Mouse (Mus musculus): ENCODE results near the gene Ccdc171. TPM values are rescaled to one million over a fixed set of nuclear protein-coding genes. Genes with fewer than 3 reads are reported as not detected.
"Not testable (repeated sequence)": the region's sequence is repeated elsewhere in the genome, so short reads cannot be mapped to it uniquely, and the experiment has no call there.

Ccdc171 gene
- polyA plus RNA-seq, 1 experiment from 2014 or later = 6.4 TPM

- H3K9me3 ChIP-seq = no peaks in the 10 kb centered on the region
- H3K4me1 ChIP-seq = no peaks in the 10 kb centered on the region
- H3K27ac ChIP-seq = no peak overlapping the region
- H3K27me3 ChIP-seq = no peaks in the 10 kb centered on the region
- no peak for ATAC-seq (ENCODE audit: insufficient number of reproducible peaks, insufficient read depth, low FRiP score, low TSS enrichment, low read depth)
- H3K4me3 ChIP-seq = no peak overlapping the region
- no peak overlapping the region for H3K9ac ChIP-seq
- no peak overlapping the region for H3K4me2 ChIP-seq
- no peaks in the 10 kb centered on the region for H3K36me3 ChIP-seq
- WGBS = 14% methylated on average over 1 of the region's 1 CpGs
These were observed 54.8 kb downstream of the Ccdc171 start for GRCm38 (mm10) chr4:83580157-83580556.

DNA sequence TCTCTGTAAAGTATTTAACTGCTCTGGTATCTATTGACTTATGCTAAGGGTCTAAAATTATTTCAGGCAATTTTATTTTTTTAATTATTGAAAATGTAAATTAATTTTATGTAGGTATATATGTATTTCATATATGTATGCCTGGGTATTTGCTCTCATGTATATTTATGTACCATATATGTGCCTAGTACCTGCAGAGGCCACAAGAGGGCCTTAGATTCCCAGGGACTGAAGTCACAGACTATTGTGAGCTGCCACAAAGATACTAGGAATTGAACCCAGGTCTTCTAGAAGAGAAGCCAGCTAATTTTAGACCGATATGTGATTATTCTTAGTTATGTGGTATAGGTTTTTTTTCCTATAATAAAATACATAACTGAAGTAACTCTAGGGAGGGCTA, 62.2 kb downstream of the Ccdc171 start:
- Histone ChIP-seq H3K9me3 (no peaks in the 10 kb centered on the region), H3K27me3 (no peaks in the 10 kb centered on the region), H3K27ac (no peak overlapping the region), H3K4me2 (no peak overlapping the region), H3K9ac (no peak overlapping the region), H3K36me3 (no peaks in the 10 kb centered on the region), H3K4me1 (no peaks in the 10 kb centered on the region), H3K4me3 (no peak overlapping the region)
- ATAC-seq (ENCODE audit: insufficient number of reproducible peaks, insufficient read depth, low FRiP score, low TSS enrichment, low read depth) = no peak
- 91% methylated on average over 1 of the region's 1 CpGs for WGBS

DNA sequence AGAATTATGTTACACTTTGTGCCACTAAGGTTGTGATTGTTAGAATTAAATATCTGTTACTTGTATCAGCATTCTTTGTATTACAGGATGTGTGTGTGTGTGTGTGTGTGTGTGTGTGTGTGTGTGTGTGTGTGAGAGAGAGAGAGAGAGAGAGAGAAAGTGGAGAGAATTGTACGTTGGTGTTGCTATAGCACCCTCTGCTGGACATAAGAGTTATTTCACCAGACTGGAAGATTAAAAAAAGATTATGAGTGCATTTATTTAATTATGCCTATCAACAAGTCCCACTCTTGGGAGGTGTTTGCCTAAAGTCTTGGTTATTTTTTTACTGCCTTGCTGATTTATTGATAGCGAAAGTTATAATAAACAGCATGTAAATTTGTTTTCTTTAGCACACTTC, 71.1 kb downstream of the Ccdc171 start:
- ATAC-seq (ENCODE audit: insufficient number of reproducible peaks, insufficient read depth, low FRiP score, low TSS enrichment, low read depth) = no peak

GRCm38 (mm10) chr4:83611111-83611510, 85.8 kb downstream of the Ccdc171 start:
- Histone ChIP-seq H3K4me3 (no peak overlapping the region), H3K36me3 (no peaks in the 10 kb centered on the region), H3K27ac (no peak overlapping the region), H3K9me3 (no peaks in the 10 kb centered on the region), H3K4me2 (no peak overlapping the region), H3K27me3 (no peaks in the 10 kb centered on the region), H3K9ac (no peak overlapping the region), H3K4me1 (no peaks in the 10 kb centered on the region)
- no peak for ATAC-seq (ENCODE audit: insufficient number of reproducible peaks, insufficient read depth, low FRiP score, low TSS enrichment, low read depth)
- 81% methylated on average over 3 of the region's 3 CpGs for WGBS

More for the DNA sequence above, 71.1 kb downstream of the Ccdc171 start:
- H3K4me2 ChIP-seq = no peak overlapping the region
- no peaks in the 10 kb centered on the region for H3K4me1 ChIP-seq
- H3K4me3 ChIP-seq = no peak overlapping the region
- no peaks in the 10 kb centered on the region for H3K36me3 ChIP-seq
- H3K9me3 ChIP-seq = no peaks in the 10 kb centered on the region
- H3K27me3 ChIP-seq = no peaks in the 10 kb centered on the region
- H3K27ac ChIP-seq = no peak overlapping the region
- no peak overlapping the region for H3K9ac ChIP-seq
- WGBS = 21% methylated on average over 2 of the region's 2 CpGs

GRCm38 (mm10) chr4:83623021-83623711, 97.8 kb downstream of the Ccdc171 start:
- not testable (repeated sequence) for H3K9ac ChIP-seq; H3K4me3 ChIP-seq; H3K9me3 ChIP-seq; H3K27ac ChIP-seq; ATAC-seq (ENCODE audit: insufficient number of reproducible peaks, insufficient read depth, low FRiP score, low TSS enrichment, low read depth); H3K4me2 ChIP-seq; H3K36me3 ChIP-seq; H3K4me1 ChIP-seq; H3K27me3 ChIP-seq
- 29% methylated on average over 11 of the region's 13 CpGs for WGBS

- H3K27me3 ChIP-seq = no peaks in the 10 kb centered on the region
- no peaks in the 10 kb centered on the region for H3K36me3 ChIP-seq
These were observed 98.4 kb downstream of the Ccdc171 start for GRCm38 (mm10) chr4:83623732-83624131.

GRCm38 (mm10) chr4:83651453-83651852, 126.1 kb downstream of the Ccdc171 start:
- no peak for ATAC-seq (ENCODE audit: insufficient number of reproducible peaks, insufficient read depth, low FRiP score, low TSS enrichment, low read depth)
- WGBS = 82% methylated on average over 4 of the region's 4 CpGs

More at GRCm38 (mm10) chr4:83623732-83624131, 98.4 kb downstream of the Ccdc171 start:
- no peaks in the 10 kb centered on the region for H3K4me1 ChIP-seq
- WGBS = 89% methylated on average over 4 of the region's 4 CpGs
- H3K9ac ChIP-seq = no peak overlapping the region
- no peaks in the 10 kb centered on the region for H3K9me3 ChIP-seq
- no peak for ATAC-seq (ENCODE audit: insufficient number of reproducible peaks, insufficient read depth, low FRiP score, low TSS enrichment, low read depth)
- no peak overlapping the region for H3K4me3 ChIP-seq
- H3K4me2 ChIP-seq = no peak overlapping the region
- H3K27ac ChIP-seq = no peak overlapping the region

DNA sequence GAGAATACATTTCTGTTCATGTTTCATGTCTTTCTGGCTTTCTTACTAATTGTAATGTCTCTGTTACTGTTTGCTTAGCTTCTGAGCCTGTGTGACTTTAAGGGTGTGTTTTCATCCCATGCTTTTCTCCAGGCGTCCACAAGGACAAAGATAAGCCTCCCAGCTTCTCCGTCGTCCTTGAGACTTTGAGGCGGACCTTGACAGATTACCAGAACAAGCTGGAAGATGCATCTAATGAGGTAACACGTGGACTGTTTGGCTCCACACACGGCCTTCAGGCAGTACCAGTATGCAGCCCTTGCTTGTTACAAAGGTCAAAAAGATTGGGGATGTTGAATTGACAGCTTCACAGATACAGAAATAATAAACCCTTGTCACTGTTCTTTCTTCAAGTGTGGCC, 130.1 kb downstream of the Ccdc171 start:
- H3K4me3 ChIP-seq = no peak overlapping the region
- ATAC-seq (ENCODE audit: insufficient number of reproducible peaks, insufficient read depth, low FRiP score, low TSS enrichment, low read depth) = no peak
- no peak overlapping the region for H3K9ac ChIP-seq
- WGBS = 42% methylated on average over 6 of the region's 6 CpGs
- no peak overlapping the region for H3K4me2 ChIP-seq
- H3K27ac ChIP-seq = no peak overlapping the region
- H3K9me3 ChIP-seq = no peaks in the 10 kb centered on the region
- H3K36me3 ChIP-seq = no peaks in the 10 kb centered on the region
- H3K4me1 ChIP-seq = peaks cover 18% of the 10 kb centered on the region
- no peaks in the 10 kb centered on the region for H3K27me3 ChIP-seq

More at GRCm38 (mm10) chr4:83651453-83651852, 126.1 kb downstream of the Ccdc171 start:
- Histone ChIP-seq H3K36me3 (no peaks in the 10 kb centered on the region), H3K27me3 (no peaks in the 10 kb centered on the region), H3K27ac (no peak overlapping the region), H3K9me3 (no peaks in the 10 kb centered on the region), H3K4me3 (no peak overlapping the region), H3K9ac (no peak overlapping the region), H3K4me1 (peaks cover 3% of the 10 kb centered on the region), H3K4me2 (no peak overlapping the region)

DNA sequence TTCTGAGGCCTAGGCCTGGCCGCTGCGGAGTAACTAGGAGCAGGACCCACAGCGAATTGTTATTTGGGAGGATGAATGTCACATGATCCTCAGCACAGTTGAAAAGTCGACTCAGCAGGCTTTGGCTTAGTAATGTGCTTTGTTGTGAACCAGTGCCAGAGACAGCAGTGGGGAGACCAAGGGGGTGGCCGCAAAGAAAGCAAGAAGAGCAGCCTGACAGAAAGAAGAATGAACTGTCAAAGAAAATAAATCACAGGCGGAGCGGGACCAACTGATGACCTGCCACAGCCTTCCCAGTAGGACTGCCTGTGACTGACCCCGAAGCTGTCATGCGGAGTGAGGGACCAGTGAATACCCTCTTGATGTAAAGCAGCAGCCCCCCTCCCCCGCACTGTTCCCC, 131.2 kb downstream of the Ccdc171 start:
- peak overlapping the region; percentile 42 for H3K4me2 ChIP-seq
- H3K9ac ChIP-seq = 0 out of 2 replicates have a peak overlapping the region, but pooled peaks have one; percentile 40
- H3K4me1 ChIP-seq = peaks cover 18% of the 10 kb centered on the region
- ATAC-seq (ENCODE audit: insufficient number of reproducible peaks, insufficient read depth, low FRiP score, low TSS enrichment, low read depth) = no peak
- no peaks in the 10 kb centered on the region for H3K9me3 ChIP-seq
- no peaks in the 10 kb centered on the region for H3K36me3 ChIP-seq
- H3K27ac ChIP-seq = peak overlapping the region; percentile 51; the same call in 1 of the 2 replicates
- no peak overlapping the region for H3K4me3 ChIP-seq
- 9% methylated on average over 10 of the region's 10 CpGs for WGBS
- H3K27me3 ChIP-seq = no peaks in the 10 kb centered on the region

GRCm38 (mm10) chr4:83657021-83657420, 131.7 kb downstream of the Ccdc171 start:
- H3K4me3 ChIP-seq = no peak overlapping the region
- ATAC-seq (ENCODE audit: insufficient number of reproducible peaks, insufficient read depth, low FRiP score, low TSS enrichment, low read depth) = no peak
- no peaks in the 10 kb centered on the region for H3K27me3 ChIP-seq
- H3K9ac ChIP-seq = no peak overlapping the region
- H3K4me1 ChIP-seq = peaks cover 18% of the 10 kb centered on the region
- no peaks in the 10 kb centered on the region for H3K9me3 ChIP-seq
- 63% methylated on average over 6 of the region's 6 CpGs for WGBS
- no peaks in the 10 kb centered on the region for H3K36me3 ChIP-seq
- H3K4me2 ChIP-seq = peak overlapping the region; percentile 42
- peak overlapping the region; percentile 51; the same call in 1 of the 2 replicates for H3K27ac ChIP-seq

GRCm38 (mm10) chr4:83658415-83658814, 133.1 kb downstream of the Ccdc171 start:
- no peak overlapping the region for H3K4me2 ChIP-seq
- H3K36me3 ChIP-seq = no peaks in the 10 kb centered on the region
- no peaks in the 10 kb centered on the region for H3K27me3 ChIP-seq
- peaks cover 18% of the 10 kb centered on the region for H3K4me1 ChIP-seq
- no peak overlapping the region for H3K4me3 ChIP-seq
- no peaks in the 10 kb centered on the region for H3K9me3 ChIP-seq
- no peak overlapping the region for H3K9ac ChIP-seq
- H3K27ac ChIP-seq = no peak overlapping the region; the same call in 1 of the 2 replicates
- WGBS = 84% methylated on average over 10 of the region's 10 CpGs
- ATAC-seq (ENCODE audit: insufficient number of reproducible peaks, insufficient read depth, low FRiP score, low TSS enrichment, low read depth) = no peak

DNA sequence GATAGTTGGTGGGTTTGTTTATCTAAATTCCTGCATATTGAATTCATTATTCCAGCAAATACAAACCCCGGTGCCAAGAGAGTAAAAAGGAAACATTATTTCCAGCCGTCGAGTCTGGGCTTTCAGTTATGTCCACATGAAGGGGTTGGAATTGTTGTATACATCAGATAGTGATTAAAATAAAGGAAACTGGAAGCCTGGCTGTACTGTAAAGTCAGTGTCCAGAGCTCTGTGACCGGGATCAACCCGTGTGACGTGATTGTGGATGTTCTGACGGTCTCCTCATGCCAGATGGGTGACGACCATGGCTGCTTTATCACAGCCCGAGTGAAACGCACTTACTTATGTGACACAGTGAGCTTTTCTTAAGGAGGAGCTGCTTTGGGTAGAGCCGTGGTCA, 134.1 kb downstream of the Ccdc171 start:
- ATAC-seq (ENCODE audit: insufficient number of reproducible peaks, insufficient read depth, low FRiP score, low TSS enrichment, low read depth) = no peak
- no peak overlapping the region for H3K4me3 ChIP-seq
- H3K27me3 ChIP-seq = no peaks in the 10 kb centered on the region
- H3K9me3 ChIP-seq = no peaks in the 10 kb centered on the region
- peak overlapping the region; percentile 69; the same call in 1 of the 2 replicates for H3K27ac ChIP-seq
- peak overlapping the region; percentile 28; the same call in 1 of the 2 replicates for H3K4me2 ChIP-seq
- no peak overlapping the region for H3K9ac ChIP-seq
- H3K4me1 ChIP-seq = peaks cover 18% of the 10 kb centered on the region
- no peaks in the 10 kb centered on the region for H3K36me3 ChIP-seq
- 32% methylated on average over 11 of the region's 11 CpGs for WGBS
